Mouse (Mus musculus) liver, embryonic 14.5 days (tissue): ENCODE measurements around the gene A730049H05Rik. TPM values are rescaled to one million over a fixed set of nuclear protein-coding genes. Genes with fewer than 3 reads are reported as not detected.

Experiments used
- ATAC-seq: fragments of 200-750 bp; cut with Nextera tagmentation; 2 replicates; pipeline ENCODE4 v1.8.0; 2017; ENCODE audit warnings: moderate number of reproducible peaks, mild to moderate bottlenecking, moderate library complexity; ENCODE audit not compliant: insufficient read depth
- DNase-seq, 3 experiments: peaks; one replicate each; pipeline ENCODE4 v3.0.0-alpha.2; 2012 to 2013; ENCODE audit warnings: low read depth in 3 of 3, low spot score in 3 of 3
- H3K27ac ChIP-seq: fragments of 300-500 bp; sonication (generic); 2 replicates; pipeline ENCODE4 v1.5.1; 2014; ENCODE audit warnings: moderate library complexity, mild to moderate bottlenecking, control low read depth, inconsistent platforms
- H3K27me3 ChIP-seq: fragments of 300-500 bp; sonication (generic); 2 replicates; pipeline ENCODE4 v1.6.1; 2014; ENCODE audit warnings: mild to moderate bottlenecking, low read length, moderate library complexity; ENCODE audit not compliant: control insufficient read depth, insufficient read depth
- H3K36me3 ChIP-seq: fragments of 300-500 bp; sonication (generic); replicated peaks from 2 replicates; pipeline ENCODE4 v1.6.1; 2014; ENCODE audit warnings: low read depth; ENCODE audit not compliant: control insufficient read depth, insufficient read depth
- H3K4me1 ChIP-seq, 2 experiments: fragments of 200-500 bp in 1 of 2; fragments of 300-500 bp in 1 of 2; sonication (generic) in 1 of 2; replicated peaks; 2 replicates each; pipeline ENCODE4 v1.6.1; 2012 to 2014; ENCODE audit warnings: antibody characterized with exemption in 1 of 2, inconsistent platforms in 1 of 2, low read length in 1 of 2; ENCODE audit not compliant: control insufficient read depth in 2 of 2, insufficient read depth in 2 of 2
- H3K4me2 ChIP-seq: fragments of 300-500 bp; sonication (generic); 2 replicates; pipeline ENCODE4 v1.6.1; 2014; ENCODE audit warnings: low read depth, mild to moderate bottlenecking, control low read depth, moderate library complexity
- H3K4me3 ChIP-seq, 2 experiments: fragments of 200-500 bp in 1 of 2; fragments of 300-500 bp in 1 of 2; sonication (generic) in 1 of 2; 2 replicates each; pipeline ENCODE4 v1.5.1; 2012 to 2014; ENCODE audit warnings: low read depth in 2 of 2, low read length in 2 of 2, mild to moderate bottlenecking in 2 of 2, control low read depth in 1 of 2, inconsistent platforms in 1 of 2, moderate library complexity in 1 of 2; ENCODE audit not compliant: insufficient read depth in 1 of 2
- H3K9ac ChIP-seq: fragments of 300-500 bp; sonication (generic); replicated peaks from 2 replicates; pipeline ENCODE4 v1.6.1; 2014; ENCODE audit warnings: mild to moderate bottlenecking, control low read depth, moderate library complexity
- H3K9me3 ChIP-seq: fragments of 300-500 bp; sonication (generic); 2 replicates; pipeline ENCODE4 v1.6.1; 2016; ENCODE audit warnings: low read length, mixed read lengths; ENCODE audit not compliant: control insufficient read depth
- CTCF ChIP-seq: IDR thresholded peaks from 2 replicates; pipeline ENCODE4 v1.5.1; 2016; ENCODE audit warnings: antibody characterized with exemption, low read depth, control low read depth
- EP300 ChIP-seq: IDR thresholded peaks from 2 replicates; pipeline ENCODE4 v1.6.1; 2016; ENCODE audit warnings: antibody characterized with exemption, low read depth
- WGBS: fragments of 180-500 bp; shearing (Covaris S2); extraction: QIAGEN DNeasy Blood & Tissue Kit; methylation state at CpG from one replicate; pipeline ENCODE4 v1.1.7; 2014; ENCODE audit not compliant: insufficient replicate concordance; 5-methylcytosine and 5-hydroxymethylcytosine counted together
- polyA plus RNA-seq, 2 experiments: library from polyadenylated mRNA; depleted of rRNA in 1 of 2; stranded (reverse) in 1 of 2; unstranded in 1 of 2; fragments of >200 nt; fragmentation: Nextera tagmentation in 1 of 2; extraction: Ambion mirVana in 1 of 2; gene quantifications; 2 replicates each; pipeline versions ENCODE4 v1.2.1 to v1.2.3; 2012 to 2014

Gene A730049H05Rik
- polyA plus RNA-seq, 2 experiments, result 0.02 to 0.22 TPM

DNA sequence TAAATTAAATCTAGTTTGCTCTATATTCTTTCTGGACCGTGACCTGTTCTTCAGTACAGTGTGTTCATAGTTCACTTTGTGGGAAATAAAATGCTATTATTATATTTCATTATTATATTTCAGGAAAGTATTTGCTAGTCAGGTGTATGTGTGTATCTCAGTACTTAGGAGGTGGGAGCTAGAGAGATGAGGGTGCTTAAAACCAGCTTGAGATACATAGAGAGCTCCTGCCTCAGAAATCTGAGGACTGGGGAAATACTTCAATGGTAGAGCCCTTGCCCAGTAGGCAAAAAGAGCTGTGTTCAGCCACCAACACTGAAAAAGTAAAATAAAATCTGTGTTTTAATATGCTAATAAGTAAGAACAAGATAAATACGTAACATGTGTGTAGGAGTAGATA, 59.1 kb downstream of the A730049H05Rik start:
- H3K4me2 ChIP-seq, result no peak overlapping the region
- no peak for ATAC-seq

DNA sequence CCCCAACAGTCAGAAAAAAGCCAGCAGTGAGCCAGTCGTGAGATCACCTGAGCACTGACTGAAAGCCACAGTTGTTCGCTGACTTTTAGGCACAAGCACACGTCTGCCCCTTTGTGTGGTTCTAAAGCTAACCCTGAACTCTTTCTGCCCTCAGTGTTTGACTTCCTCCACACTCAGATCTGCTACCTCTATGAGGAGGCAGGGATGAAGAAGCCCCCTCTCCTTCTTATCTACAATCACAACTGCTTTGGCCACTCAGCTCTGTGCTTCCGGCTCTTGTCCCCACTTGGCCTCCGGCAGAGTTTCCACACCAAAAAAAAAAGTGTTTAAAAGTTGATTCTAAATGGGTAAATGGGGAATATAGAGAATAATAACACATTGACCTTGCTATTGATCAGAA, 59.8 kb downstream of the A730049H05Rik start:
- Histone ChIP-seq H3K4me1 (0 out of 4 replicates have a peak, but pooled peaks cover 0 to 2% of the 10 kb centered on the region in 2 experiments), H3K27me3 (no peaks in the 10 kb centered on the region), H3K4me2 (no peak overlapping the region), H3K9ac (no peak overlapping the region), H3K9me3 (no peaks in the 10 kb centered on the region), H3K27ac (no peak overlapping the region), H3K36me3 (no peaks in the 10 kb centered on the region), H3K4me3 (no peak overlapping the region)
- 19% methylated on average over 5 of the region's 5 CpGs for WGBS
- no peak for ATAC-seq
- DNase-seq, result no peak
- no peak for TF ChIP-seq CTCF
- no peak for TF ChIP-seq EP300

More for the DNA sequence above, 59.1 kb downstream of the A730049H05Rik start:
- no peaks in the 10 kb centered on the region for H3K36me3 ChIP-seq
- WGBS, result 54% methylated on average over 2 of the region's 2 CpGs
- no peak for TF ChIP-seq CTCF
- no peak for TF ChIP-seq EP300
- no peak overlapping the region for H3K4me3 ChIP-seq
- no peaks in the 10 kb centered on the region for H3K27me3 ChIP-seq
- no peaks in the 10 kb centered on the region for H3K9me3 ChIP-seq
- no peak for DNase-seq
- H3K9ac ChIP-seq, result no peak overlapping the region
- 0 out of 4 replicates have a peak, but pooled peaks cover 0 to 2% of the 10 kb centered on the region in 2 experiments for H3K4me1 ChIP-seq
- no peak overlapping the region for H3K27ac ChIP-seq

DNA sequence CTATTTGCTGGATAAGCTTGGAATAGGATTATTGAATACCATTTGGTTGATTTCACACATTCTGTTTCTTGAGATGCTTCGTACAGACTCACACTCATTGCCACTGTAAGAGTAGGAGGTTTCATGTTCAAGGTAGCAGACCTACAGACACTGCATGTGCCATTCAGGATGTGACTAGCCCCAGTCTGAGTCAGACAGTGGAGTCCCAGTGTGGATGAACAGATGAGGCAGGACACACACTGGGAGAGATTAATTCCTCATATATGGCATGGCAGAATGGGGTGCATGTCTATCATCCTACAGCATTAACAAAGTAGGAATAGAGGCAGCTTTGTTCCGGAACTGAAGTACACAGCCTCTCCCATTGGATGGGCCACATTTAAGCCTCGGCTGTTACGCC, 61.0 kb downstream of the A730049H05Rik start:
- no peak overlapping the region for H3K4me3 ChIP-seq
- TF ChIP-seq CTCF (no peak), EP300 (no peak)
- 0 out of 4 replicates have a peak, but pooled peaks cover 0 to 2% of the 10 kb centered on the region in 2 experiments for H3K4me1 ChIP-seq
- ATAC-seq, result no peak
- H3K27me3 ChIP-seq, result no peaks in the 10 kb centered on the region
- no peaks in the 10 kb centered on the region for H3K9me3 ChIP-seq
- H3K27ac ChIP-seq, result no peak overlapping the region
- 76% methylated on average over 4 of the region's 4 CpGs for WGBS
- no peak overlapping the region for H3K9ac ChIP-seq
- no peak overlapping the region for H3K4me2 ChIP-seq
- no peak for DNase-seq
- H3K36me3 ChIP-seq, result no peaks in the 10 kb centered on the region

DNA sequence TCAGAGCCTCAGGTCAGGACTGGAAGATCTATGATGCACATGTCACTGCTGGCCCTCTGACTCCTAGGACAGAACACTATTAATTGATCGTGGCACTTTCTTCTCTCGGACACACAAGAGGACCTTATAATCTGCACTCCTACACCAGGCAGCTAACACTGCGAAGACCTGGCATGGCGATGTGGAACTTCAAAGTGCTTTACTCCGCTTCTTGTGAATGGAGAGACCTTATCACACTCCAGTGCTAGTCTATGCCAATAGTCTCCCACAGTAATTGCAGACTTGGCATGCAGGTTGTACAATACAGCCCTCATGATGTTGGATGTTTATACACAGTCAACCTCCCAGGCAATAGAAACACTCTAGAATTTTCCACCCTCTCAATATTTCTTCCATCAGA, 62.5 kb downstream of the A730049H05Rik start:
- no peak for TF ChIP-seq CTCF
- Histone ChIP-seq H3K4me2 (no peak overlapping the region), H3K4me1 (0 out of 4 replicates have a peak, but pooled peaks cover 0 to 2% of the 10 kb centered on the region in 2 experiments), H3K27me3 (no peaks in the 10 kb centered on the region), H3K27ac (no peak overlapping the region), H3K9me3 (no peaks in the 10 kb centered on the region), H3K4me3 (no peak overlapping the region), H3K36me3 (no peaks in the 10 kb centered on the region), H3K9ac (no peak overlapping the region)
- DNase-seq (no peak), ATAC-seq (no peak)
- WGBS, result 71% methylated on average over 5 of the region's 5 CpGs

DNA sequence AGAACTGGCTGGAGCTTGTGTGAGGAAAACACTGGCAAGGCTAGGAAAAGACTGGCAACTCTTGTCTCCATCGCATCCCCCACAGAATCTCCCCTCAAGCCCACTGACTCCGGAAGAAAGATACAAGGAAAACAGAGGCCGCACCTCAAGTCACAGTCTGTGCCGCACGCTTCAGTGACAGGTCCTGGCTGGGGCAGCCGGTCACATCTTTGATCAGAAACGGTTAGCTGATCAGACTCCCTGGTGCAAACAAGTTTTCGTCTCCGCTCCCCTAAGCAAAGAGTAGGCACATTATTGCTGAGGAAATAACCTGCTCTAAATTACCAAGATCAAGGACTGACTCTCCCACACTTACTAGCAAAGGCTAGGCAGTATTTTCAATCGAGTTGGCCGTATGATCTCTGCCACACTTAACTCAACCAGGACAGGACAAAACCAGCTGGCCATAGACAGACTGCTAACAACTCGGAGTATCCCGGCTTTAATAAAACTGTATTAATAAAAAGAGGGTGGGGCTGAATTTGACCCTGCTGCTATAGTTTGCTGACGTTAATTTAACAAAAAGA, 63.5 kb downstream of the A730049H05Rik start:
- TF ChIP-seq CTCF (no peak), EP300 (no peak)
- no peak overlapping the region for H3K27ac ChIP-seq
- no peaks in the 10 kb centered on the region for H3K36me3 ChIP-seq
- DNase-seq, result no peak
- H3K4me2 ChIP-seq, result no peak overlapping the region
- H3K9ac ChIP-seq, result no peak overlapping the region
- H3K27me3 ChIP-seq, result no peaks in the 10 kb centered on the region
- H3K4me3 ChIP-seq, result no peak overlapping the region
- H3K4me1 ChIP-seq, result 0 out of 4 replicates have a peak, but pooled peaks cover 0 to 2% of the 10 kb centered on the region in 2 experiments
- WGBS, result 75% methylated on average over 14 of the region's 14 CpGs
- no peaks in the 10 kb centered on the region for H3K9me3 ChIP-seq
- ATAC-seq, result no peak
